Mouse (Mus musculus) heart, embryonic 10.5 days (tissue): ENCODE data around the gene Tmem115. TPM values are rescaled to one million over a fixed set of nuclear protein-coding genes. Genes with fewer than 3 reads are reported as not detected.
"Not testable (repeated sequence)": the region's sequence is repeated elsewhere in the genome, so short reads cannot be mapped to it uniquely, and the experiment has no call there.

Experiments used
- DNase-seq: peaks from one replicate; pipeline ENCODE4 v3.0.0-alpha.2; 2017; ENCODE audit warnings: low spot score
- H3K27ac ChIP-seq: fragments of 300-500 bp; sonication (generic); 2 replicates; pipeline ENCODE4 v1.5.1; 2016; ENCODE audit warnings: mild to moderate bottlenecking
- H3K27me3 ChIP-seq: fragments of 300-500 bp; sonication (generic); 2 replicates; pipeline ENCODE4 v1.6.1; 2016; ENCODE audit warnings: mild to moderate bottlenecking; ENCODE audit not compliant: poor library complexity, insufficient read depth, severe bottlenecking
- H3K36me3 ChIP-seq: fragments of 300-500 bp; sonication (generic); 2 replicates; pipeline ENCODE4 v1.6.1; 2016; ENCODE audit warnings: mild to moderate bottlenecking, moderate library complexity
- H3K4me1 ChIP-seq: fragments of 300-500 bp; sonication (generic); 2 replicates; pipeline ENCODE4 v1.6.1; 2016; ENCODE audit warnings: mild to moderate bottlenecking
- H3K4me3 ChIP-seq: fragments of 300-500 bp; sonication (generic); 2 replicates; pipeline ENCODE4 v1.5.1; 2016; ENCODE audit warnings: mild to moderate bottlenecking, moderate library complexity
- H3K9me3 ChIP-seq: fragments of 300-500 bp; sonication (generic); 2 replicates; pipeline ENCODE4 v1.6.1; 2016; ENCODE audit warnings: mild to moderate bottlenecking, moderate library complexity
- WGBS: fragments of 180-500 bp; shearing (Covaris S2); methylation state at CpG from one replicate; pipeline ENCODE4 v1.1.7; 2016; 5-methylcytosine and 5-hydroxymethylcytosine counted together
- polyA plus RNA-seq: library from polyadenylated mRNA; unstranded; fragments of >200 nt; fragmentation: Nextera tagmentation; extraction: Ambion mirVana; gene quantifications from 2 replicates; pipeline ENCODE4 v1.2.1, GENCODE M21; 2016

Gene Tmem115
- polyA plus RNA-seq, 1 experiment from 2014 or later = 46.8 TPM

DNA sequence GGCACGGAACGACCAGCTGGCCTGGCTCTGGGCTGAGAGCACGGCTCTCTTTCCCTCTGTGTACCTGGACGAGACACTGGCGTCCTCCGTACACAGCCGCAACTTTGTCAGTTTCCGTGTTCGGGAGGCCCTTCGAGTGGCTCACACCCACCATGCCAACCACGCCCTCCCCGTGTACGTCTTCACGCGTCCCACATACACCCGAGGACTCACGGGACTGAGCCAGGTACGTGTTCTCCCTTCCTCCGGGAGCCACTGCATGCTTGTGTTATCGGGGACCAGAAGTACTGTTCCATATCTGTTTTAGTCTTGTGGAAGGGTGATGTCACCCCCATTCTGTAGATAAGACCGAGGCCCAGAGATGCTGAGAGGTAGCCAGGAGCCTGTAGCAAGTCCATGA is 37.1 kb downstream of the Tmem115 start:
- peaks cover 62% of the 10 kb centered on the region for H3K4me1 ChIP-seq
- H3K4me3 ChIP-seq = peak overlapping the region; percentile 81
- H3K9me3 ChIP-seq = no peaks in the 10 kb centered on the region
- peak; percentile 84 for DNase-seq
- H3K27ac ChIP-seq = peak overlapping the region; percentile 97; the same call in 1 of the 2 replicates
- H3K36me3 ChIP-seq = peaks cover 44% of the 10 kb centered on the region
- 60% methylated on average over 21 of the region's 21 CpGs for WGBS
- no peaks in the 10 kb centered on the region for H3K27me3 ChIP-seq

DNA sequence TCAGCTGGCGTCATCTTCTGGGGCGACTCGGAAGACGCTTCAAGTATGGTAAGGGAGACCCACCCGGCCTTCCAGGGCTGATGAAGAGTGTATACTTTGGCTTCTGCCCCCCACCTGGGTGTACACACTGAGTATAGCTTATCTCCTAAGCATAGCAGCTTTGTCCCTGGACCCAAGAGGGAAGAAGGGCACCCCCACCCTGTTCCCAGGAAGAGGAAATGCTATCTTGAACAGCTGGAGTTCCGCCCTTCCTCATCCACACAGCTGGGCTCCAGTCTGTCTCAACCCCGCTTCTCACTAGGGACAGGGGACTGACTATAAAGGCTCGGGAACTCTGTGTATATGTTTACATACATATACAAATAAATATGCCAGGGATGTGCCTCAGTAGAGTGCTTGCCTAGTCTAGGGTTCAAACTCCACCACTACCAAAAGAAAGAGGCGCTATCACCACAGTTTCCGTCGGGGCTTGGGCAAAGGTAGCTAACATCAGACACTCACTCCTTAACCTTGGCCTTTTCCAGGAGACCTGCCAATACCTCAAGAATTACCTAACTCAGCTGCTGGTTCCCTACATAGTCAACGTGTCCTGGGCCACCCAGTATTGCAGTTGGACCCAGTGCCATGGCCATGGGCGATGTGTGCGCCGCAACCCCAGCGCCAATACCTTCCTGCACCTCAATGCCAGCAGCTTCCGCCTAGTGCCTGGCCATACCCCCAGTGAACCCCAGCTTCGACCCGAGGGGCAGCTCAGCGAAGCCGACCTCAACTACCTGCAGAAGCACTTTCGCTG is 38.0 kb downstream of the Tmem115 start:
- H3K4me1 ChIP-seq = peaks cover 60% of the 10 kb centered on the region
- peak overlapping the region; percentile 81 for H3K4me3 ChIP-seq

DNA sequence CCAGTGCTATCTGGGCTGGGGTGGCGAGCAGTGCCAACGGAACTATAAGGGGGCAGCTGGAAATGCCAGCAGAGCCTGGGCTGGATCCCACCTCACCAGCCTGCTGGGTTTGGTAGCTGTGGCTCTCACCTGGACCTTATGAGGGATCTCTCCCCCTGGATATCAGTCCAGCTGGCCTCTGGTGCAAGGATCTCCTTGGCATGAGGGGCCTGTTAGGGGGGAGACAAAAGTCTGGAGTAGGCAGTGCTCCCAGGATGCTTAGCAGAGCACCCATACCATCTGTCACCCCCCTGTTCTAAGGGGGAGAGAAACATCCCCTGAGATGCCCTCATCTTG is 38.5 kb downstream of the Tmem115 start:
- no peak for DNase-seq
- H3K27me3 ChIP-seq = no peaks in the 10 kb centered on the region
- H3K9me3 ChIP-seq = no peaks in the 10 kb centered on the region
- peaks cover 60% of the 10 kb centered on the region for H3K4me1 ChIP-seq
- H3K27ac ChIP-seq = no peak overlapping the region
- H3K4me3 ChIP-seq = no peak overlapping the region
- peaks cover 44% of the 10 kb centered on the region for H3K36me3 ChIP-seq
- 98% methylated on average over 2 of the region's 2 CpGs for WGBS

More for the DNA sequence above, 38.0 kb downstream of the Tmem115 start:
- no peak for DNase-seq
- Histone ChIP-seq H3K9me3 (no peaks in the 10 kb centered on the region), H3K27ac (peak overlapping the region; percentile 97; the same call in 1 of the 2 replicates), H3K27me3 (no peaks in the 10 kb centered on the region), H3K36me3 (peaks cover 44% of the 10 kb centered on the region)
- WGBS = 88% methylated on average over 22 of the region's 22 CpGs

DNA sequence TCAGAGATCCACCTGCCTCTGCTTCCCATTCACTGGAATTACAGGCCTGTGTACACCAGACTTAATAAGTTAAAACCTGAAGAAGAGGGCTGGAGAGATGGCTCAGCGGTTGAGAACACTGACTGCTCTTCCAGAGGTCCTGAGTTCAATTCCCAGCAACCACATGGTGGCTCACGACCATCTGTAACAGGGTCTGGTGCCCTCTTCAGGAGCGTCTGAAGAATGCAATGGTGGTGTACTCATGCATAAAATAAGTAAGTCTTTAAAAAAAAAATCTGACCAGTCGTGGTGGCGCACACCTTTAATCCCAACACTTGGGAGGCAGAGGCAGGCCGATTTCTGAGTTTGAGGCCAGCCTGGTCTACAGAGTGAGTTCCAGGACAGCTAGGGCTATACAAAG is 40.0 kb downstream of the Tmem115 start:
- H3K4me1 ChIP-seq = peaks cover 61% of the 10 kb centered on the region
- not testable (repeated sequence) for H3K27ac ChIP-seq, H3K27me3 ChIP-seq, H3K9me3 ChIP-seq, DNase-seq, H3K4me3 ChIP-seq
- WGBS = 79% methylated on average over 6 of the region's 6 CpGs
- H3K36me3 ChIP-seq = peaks cover 44% of the 10 kb centered on the region

DNA sequence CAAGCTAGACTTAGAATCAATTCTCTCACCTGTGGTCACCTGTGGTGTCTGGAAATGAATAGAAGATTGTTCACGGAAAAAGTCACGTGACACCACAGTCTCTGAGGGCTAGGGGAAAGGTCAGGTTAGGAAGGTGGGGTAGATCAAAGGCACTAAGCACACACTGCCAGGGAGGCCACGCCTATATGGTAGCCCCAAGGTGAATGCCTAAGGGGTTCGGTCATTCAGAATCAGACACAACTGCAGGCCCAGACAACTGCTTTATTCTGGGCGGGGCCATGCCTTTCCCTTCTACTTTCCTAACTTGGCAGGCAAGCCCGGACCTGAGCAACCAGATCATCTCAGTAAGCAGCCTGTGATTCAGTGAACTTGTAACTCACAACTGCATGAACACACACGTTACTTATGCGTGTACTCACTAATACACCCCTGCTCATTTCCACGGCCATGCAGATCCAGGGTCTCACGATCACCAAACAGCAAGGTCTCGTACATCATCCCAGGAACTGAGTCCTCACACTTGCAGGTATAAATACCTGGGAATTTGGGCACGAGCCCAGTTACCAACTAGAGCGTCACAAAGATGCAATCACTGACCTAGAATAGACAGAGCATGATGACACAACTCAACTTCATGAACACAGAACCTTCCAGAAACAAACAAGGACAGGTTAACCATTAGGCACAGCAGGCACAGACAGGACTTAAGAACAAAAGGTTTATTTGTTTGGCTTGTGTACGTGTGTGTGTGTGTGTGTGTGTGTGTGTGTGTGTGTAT is 42.0 kb downstream of the Tmem115 start:
- Histone ChIP-seq H3K27ac (peak overlapping the region; percentile 8), H3K9me3 (no peaks in the 10 kb centered on the region), H3K4me3 (no peak overlapping the region; the same call in 1 of the 2 replicates), H3K36me3 (peaks cover 38% of the 10 kb centered on the region), H3K27me3 (no peaks in the 10 kb centered on the region), H3K4me1 (peaks cover 59% of the 10 kb centered on the region)
- 86% methylated on average over 14 of the region's 14 CpGs for WGBS
- DNase-seq = no peak

DNA sequence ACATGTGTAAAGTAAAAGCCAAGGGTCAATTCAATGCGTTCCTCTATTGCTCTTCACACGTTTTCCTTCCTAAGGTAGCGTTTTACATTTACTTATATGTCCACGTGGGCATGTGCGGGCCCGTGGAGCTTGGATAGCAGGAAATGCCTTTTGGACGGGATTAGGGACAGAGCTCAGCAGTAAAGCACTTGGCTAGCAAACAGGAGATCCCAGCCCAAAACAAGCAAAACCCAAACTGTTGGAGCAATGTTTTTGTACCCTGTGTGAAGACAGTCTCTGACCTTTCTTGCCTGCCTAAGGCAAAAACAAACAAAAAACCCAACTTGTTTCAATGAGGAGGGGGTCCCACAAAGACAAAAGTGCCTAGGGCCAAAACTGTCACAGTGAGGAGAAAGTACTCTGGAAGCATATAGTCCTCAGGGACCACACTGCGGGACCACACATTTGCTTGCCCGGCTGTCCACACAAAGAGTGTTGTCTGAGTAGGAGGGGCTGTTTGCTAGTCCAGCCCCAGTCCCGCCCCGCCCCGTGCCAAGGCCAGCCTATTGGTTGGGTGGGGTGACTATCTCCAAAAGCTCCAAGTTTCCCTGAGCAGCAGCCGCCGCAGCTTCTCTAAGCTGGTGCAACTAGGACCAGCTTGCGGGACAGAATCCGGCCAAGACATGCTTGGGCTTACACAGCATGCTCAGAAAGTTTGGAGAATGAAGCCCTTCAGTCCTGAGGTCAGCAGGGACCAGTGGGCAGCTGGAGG is 42.8 kb downstream of the Tmem115 start, which contains the start of gene Hyal1:
TSS of gene Hyal1 (plus strand) at position 571 of the 751 bp plus-strand sequence.
- H3K27ac ChIP-seq = peak within 1 kb of the TSS; percentile 8
- H3K27me3 ChIP-seq = no peaks in the 10 kb centered on the region
- peak; percentile 95 for DNase-seq
- no peaks in the 10 kb centered on the region for H3K9me3 ChIP-seq
- peaks cover 58% of the 10 kb centered on the region for H3K4me1 ChIP-seq
- WGBS = 24% methylated on average over 16 of the region's 16 CpGs
- peak within 1 kb of the TSS; percentile 54 for H3K4me3 ChIP-seq
- peaks cover 31% of the 10 kb centered on the region for H3K36me3 ChIP-seq

DNA sequence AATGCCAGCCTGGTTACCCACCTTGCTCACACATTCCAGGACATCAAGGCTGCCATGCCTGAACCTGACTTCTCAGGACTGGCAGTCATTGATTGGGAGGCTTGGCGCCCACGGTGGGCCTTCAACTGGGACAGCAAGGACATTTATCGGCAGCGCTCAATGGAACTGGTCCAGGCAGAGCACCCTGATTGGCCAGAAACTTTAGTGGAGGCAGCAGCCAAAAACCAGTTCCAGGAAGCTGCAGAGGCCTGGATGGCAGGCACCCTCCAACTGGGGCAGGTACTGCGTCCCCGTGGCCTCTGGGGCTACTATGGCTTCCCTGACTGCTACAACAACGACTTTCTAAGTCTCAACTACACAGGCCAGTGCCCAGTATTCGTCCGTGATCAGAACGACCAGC is 44.1 kb downstream of the Tmem115 start:
- Histone ChIP-seq H3K9me3 (no peaks in the 10 kb centered on the region), H3K27ac (no peak overlapping the region), H3K27me3 (no peaks in the 10 kb centered on the region), H3K36me3 (peaks cover 21% of the 10 kb centered on the region), H3K4me1 (peaks cover 63% of the 10 kb centered on the region), H3K4me3 (no peak overlapping the region)
- 88% methylated on average over 10 of the region's 10 CpGs for WGBS
- DNase-seq = no peak

DNA sequence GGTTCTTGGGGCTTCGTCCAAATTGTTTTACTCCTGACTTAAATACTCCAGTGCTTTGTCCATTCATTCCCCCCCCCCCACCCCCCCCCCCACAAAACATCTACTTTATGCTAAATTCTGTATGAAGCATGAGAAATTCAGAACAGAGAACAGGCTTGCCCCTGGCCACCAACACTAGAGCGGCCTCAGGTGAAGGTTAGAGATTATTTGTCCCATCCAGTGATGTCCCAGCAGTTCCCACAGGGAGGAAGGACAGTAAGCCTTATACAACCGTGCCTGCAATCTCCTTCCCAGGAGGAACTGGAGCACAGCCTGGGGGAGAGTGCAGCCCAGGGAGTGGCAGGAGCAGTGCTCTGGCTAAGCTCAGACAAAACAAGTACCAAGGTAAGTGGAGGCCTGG is 44.8 kb downstream of the Tmem115 start, which contains the start of gene Naa80:
TSS of gene Naa80 (plus strand) at position 301 of the 400 bp plus-strand sequence.
- 0 out of 2 replicates have a peak within 1 kb of the TSS, but pooled peaks have one; percentile 25 for H3K27ac ChIP-seq
- DNase-seq = no peak
- H3K27me3 ChIP-seq = no peaks in the 10 kb centered on the region
- no peak within 1 kb of the TSS; the same call in 1 of the 2 replicates for H3K4me3 ChIP-seq
- peaks cover 67% of the 10 kb centered on the region for H3K4me1 ChIP-seq
- WGBS = 69% methylated on average over 3 of the region's 3 CpGs
- peaks cover 22% of the 10 kb centered on the region for H3K36me3 ChIP-seq
- H3K9me3 ChIP-seq = no peaks in the 10 kb centered on the region

DNA sequence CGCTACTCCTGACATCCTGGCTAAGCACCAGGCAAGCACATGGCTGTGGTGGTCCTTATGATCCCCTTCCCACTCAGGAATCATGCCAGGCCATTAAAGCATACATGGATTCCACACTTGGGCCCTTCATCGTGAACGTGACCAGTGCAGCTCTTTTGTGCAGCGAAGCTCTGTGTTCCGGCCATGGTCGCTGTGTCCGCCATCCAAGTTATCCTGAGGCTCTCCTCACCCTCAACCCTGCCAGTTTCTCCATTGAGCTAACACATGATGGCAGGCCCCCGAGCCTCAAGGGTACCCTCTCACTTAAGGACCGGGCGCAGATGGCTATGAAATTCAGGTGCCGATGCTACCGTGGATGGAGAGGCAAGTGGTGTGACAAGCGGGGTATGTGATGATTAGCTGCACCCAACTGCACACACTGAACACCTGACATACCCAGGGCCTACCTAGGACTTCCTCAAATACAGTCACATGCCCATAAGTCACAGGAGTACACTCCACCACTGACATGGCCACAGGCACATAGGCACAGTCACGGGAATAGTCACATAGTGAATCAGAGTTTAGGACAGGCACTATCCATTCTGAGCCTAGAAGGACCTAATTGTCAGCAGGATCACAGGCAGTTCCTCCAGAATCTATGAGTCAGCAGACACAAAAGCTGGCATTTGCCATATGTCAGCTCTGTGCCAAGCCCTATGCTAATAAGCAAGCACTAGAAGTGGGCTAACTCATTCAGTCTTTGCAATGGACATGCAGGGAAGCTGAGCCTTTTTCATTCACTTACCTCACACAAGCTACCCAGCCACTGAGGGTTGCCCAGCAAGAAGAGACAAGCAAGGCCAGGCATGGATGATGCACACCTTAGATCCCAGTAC is 45.5 kb downstream of the Tmem115 start:
- DNase-seq = no peak
- H3K27ac ChIP-seq = 0 out of 2 replicates have a peak overlapping the region, but pooled peaks have one; percentile 25
- H3K4me3 ChIP-seq = no peak overlapping the region
- WGBS = 90% methylated on average over 14 of the region's 14 CpGs
- no peaks in the 10 kb centered on the region for H3K9me3 ChIP-seq
- peaks cover 21% of the 10 kb centered on the region for H3K36me3 ChIP-seq
- H3K27me3 ChIP-seq = no peaks in the 10 kb centered on the region
- peaks cover 67% of the 10 kb centered on the region for H3K4me1 ChIP-seq

DNA sequence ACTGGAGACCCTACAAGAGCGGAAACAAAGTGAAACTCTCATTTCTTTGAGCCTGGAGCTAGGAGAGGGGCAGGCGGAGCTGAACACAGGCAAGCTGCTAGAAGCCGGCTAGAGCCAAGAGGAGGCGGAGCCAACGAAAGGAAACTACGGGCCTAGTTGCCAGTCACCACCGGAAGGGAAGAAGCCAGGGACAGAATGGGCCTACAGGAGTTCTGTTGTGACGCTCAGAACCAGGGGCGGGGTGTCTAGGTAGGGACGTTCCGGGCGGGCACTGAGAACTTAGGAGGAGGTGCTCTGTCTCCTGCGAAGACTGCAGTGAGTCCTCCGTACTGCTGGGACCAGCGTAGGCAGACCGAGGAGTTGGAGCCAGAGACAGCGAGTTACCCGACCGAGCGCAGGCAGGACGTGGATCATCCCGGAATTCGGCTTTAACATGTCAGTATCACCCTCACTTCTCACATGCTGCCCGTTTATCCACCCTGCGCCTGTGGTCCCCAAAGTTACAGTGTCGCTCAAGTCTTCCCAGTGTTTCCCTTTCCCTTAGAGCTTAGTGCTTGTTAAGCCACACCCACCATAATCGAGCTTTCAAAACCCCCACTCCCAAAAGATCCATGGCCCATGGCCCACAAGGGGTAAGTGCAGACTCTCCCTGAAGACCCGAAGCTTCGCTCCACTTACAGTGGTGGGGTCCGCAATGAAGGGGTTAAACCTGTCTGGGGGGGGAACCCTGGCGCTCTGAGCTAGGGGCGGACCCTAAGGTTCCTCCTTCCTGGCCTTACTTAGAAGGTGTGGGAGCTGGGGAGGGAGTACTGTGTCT is 47.0 kb downstream of the Tmem115 start, which contains the start of gene Hyal3:
TSS of gene Hyal3 (plus strand) at position 318 of the 817 bp plus-strand sequence.
- Histone ChIP-seq H3K27ac (peak within 1 kb of the TSS; percentile 94), H3K36me3 (peaks cover 21% of the 10 kb centered on the region), H3K9me3 (no peaks in the 10 kb centered on the region), H3K4me3 (peak within 1 kb of the TSS; percentile 82), H3K27me3 (no peaks in the 10 kb centered on the region), H3K4me1 (peaks cover 63% of the 10 kb centered on the region)
- peak; percentile 95 for DNase-seq
- WGBS = under 1% methylated on average over 32 of the region's 32 CpGs

DNA sequence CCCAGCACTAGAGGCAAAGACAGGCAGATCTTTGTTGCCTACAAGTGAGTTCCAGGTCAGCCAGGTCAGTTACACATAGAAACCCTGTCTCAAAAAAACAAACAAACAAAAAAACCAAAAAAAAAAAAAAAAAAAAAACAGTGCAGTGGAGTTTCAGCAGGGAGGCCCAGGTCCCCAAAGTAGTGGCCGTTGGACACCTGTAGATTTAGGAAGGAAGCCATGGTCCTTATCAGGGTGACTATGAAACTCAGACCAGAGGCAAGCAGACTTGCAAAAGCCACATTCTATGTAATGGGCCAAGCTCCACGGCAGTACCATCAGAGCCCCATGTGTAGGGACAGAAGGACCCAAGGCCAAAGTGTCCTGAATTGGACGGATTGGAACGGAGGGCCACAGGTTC is 47.8 kb downstream of the Tmem115 start:
- no peak for DNase-seq
- peaks cover 62% of the 10 kb centered on the region for H3K4me1 ChIP-seq
- 71% methylated on average over 4 of the region's 4 CpGs for WGBS

More for the DNA sequence above, 47.8 kb downstream of the Tmem115 start:
- Histone ChIP-seq H3K4me3 (peak overlapping the region; percentile 82), H3K27ac (peak overlapping the region; percentile 94; the same call in 1 of the 2 replicates), H3K9me3 (no peaks in the 10 kb centered on the region), H3K27me3 (no peaks in the 10 kb centered on the region), H3K36me3 (peaks cover 21% of the 10 kb centered on the region)
